Mouse (Mus musculus) inflammation-experienced regulatory T-cells, adult 16 weeks (primary cell): Measurements from ENCODE around the gene Vmn1r122. TPM values are rescaled to one million over a fixed set of nuclear protein-coding genes. Genes with fewer than 3 reads are reported as not detected.

Experiments used
- polyA plus RNA-seq: library from polyadenylated mRNA; unstranded; fragments of 100-300 nt; shearing (Covaris generic); gene quantifications from one replicate; pipeline ENCODE4 v1.2.1, GENCODE M21; 2017

The Vmn1r122 gene
- not detected for polyA plus RNA-seq

GRCm38 (mm10) chr7:21134028-21134427, at the start of gene Vmn1r122:
Gene Vmn1r122, minus strand, starts transcription at chr7:21134128.

GRCm38 (mm10) chr7:21161885-21162284, 28.0 kb upstream of the Vmn1r122 start, which contains the start of gene Vmn1r123:
Gene Vmn1r123, plus strand, starts transcription at chr7:21162185.

DNA sequence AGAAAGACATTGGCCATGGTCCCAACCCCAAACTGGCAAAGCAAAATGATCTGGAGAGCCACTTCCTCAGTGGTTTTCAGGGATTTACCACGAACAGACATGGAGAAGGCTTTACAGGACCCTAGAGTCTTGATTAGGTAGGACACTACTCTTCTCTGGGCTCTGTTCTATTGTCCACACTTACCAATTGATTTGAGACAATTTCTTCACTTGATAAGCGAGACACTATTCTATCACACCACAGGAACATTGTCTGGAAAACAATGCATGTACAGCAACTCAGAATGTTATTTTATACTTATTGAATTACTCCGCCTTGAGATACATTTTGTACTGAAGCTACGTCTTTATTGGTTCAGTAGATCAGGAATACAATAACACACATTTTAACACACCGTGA, 35.5 kb downstream of the Vmn1r122 start, which contains the start of gene Vmn1r121:
Gene Vmn1r121 (minus strand): TSS at position 101 of the 400 bp plus-strand sequence.

Other genes starting within 250 kb of the Vmn1r122 start
- not detected for gene Vmn1r118, start 221.8 kb downstream of the Vmn1r122 start, polyA plus RNA-seq
- gene Vmn1r119, start 121.7 kb downstream of the Vmn1r122 start, polyA plus RNA-seq = not detected
- not detected for gene Vmn1r120, start 80.3 kb downstream of the Vmn1r122 start, polyA plus RNA-seq
- gene Vmn1r121, start 35.6 kb downstream of the Vmn1r122 start, polyA plus RNA-seq = not detected
- gene Vmn1r123, start 28.1 kb upstream of the Vmn1r122 start, polyA plus RNA-seq = not detected
- gene Gm5157, start 56.3 kb upstream of the Vmn1r122 start, polyA plus RNA-seq = not detected
- not detected for gene Vmn1r124, start 126.5 kb upstream of the Vmn1r122 start, polyA plus RNA-seq
- gene Vmn1r125, start 138.1 kb upstream of the Vmn1r122 start, polyA plus RNA-seq = not detected
- gene Vmn1r126, start 167.3 kb upstream of the Vmn1r122 start, polyA plus RNA-seq = not detected
- not detected for gene Vmn1r127, start 185.7 kb upstream of the Vmn1r122 start, polyA plus RNA-seq
- not detected for gene Vmn1r128, start 215.2 kb upstream of the Vmn1r122 start, polyA plus RNA-seq
- gene Vmn1r129, start 227.2 kb upstream of the Vmn1r122 start, polyA plus RNA-seq = not detected